Mouse (Mus musculus): ENCODE results near the gene Olfr711. TPM values are rescaled to one million over a fixed set of nuclear protein-coding genes. Genes with fewer than 3 reads are reported as not detected.

The Olfr711 gene
- not detected in 4 replicates for total RNA-seq (2023; ENCODE audit: inconsistent age)

DNA sequence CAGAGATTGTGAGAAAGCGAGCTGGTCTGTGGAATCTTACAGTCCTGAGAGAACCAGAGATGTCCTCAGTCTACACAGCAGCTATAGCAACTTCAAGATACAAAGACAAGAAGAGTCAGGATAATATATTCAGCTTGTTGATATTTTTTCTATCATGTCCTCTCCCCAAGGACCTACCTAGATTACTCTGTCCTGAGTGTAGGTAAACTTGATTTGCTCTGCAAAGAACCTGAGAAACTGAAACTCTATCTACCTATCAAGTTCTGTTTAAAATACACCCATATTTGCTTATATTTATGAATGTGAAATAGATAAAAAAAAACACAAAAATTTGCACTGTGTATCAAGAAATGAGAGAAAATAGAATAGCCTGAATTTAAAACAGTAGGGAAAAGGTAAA, at the start of gene Olfr711:
TSS of gene Olfr711 (minus strand) at position 101 of the 400 bp plus-strand sequence.

DNA sequence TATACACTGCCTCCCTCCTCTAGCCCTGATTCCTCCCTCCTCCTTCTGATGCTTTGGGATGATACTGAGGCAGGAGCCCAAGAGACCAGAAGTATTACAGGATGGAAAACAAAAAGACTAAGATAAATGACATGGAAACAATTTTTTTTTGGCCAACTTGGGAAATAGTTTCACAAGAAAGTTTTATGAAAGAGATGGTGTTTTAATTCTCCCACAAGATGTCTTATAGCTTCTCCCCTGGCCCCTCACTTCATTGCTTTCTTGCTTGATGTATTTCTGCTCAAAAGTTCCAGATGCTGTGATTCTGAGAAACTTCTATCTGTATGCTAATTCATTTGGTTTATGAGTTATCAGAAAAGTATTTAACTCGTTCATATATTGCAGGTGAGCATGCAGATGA, 30.7 kb upstream of the Olfr711 start, which contains the start of gene Olfr2:
TSS of gene Olfr2 (minus strand) at position 101 of the 400 bp plus-strand sequence.

DNA sequence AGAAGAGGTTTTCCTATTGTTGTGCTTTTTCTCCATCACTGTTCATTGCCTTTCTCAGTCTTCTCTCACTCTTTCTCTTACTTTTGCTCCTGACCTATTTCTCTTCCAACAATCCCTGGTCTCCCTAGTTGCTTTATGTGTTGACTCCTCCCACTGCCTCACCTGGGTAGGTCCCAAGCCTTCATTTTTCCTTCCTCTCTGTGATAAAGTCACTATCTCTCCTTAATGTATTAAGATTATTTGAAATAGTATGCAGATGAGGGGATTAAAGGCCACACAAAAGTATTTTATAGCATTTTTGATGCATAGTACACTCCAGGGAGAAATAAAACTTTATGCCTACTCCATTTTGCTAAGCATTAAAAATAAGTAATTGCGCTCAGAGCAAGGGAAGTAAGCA, 11.4 kb downstream of the Olfr711 start, which contains the start of gene Olfr6:
TSS of gene Olfr6 (minus strand) at position 101 of the 400 bp plus-strand sequence.

DNA sequence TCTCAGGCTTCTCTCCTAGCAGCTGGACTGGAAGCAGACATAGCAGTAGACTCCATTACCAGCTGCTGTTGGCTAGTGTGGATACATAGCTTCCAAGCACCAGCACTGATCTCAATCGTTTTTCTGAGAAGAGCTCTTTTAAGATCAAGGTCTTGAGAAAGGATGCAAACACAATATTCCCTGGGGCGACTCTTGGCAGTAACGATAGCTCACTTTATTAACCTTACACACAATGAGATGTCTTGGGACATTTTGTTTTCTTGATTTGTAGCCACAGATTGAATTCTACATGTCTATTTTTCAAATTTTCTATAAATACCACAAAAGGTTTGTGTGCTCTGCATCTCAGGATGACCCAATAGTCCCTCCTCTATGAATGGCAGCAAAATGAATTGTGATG, 27.0 kb downstream of the Olfr711 start, which contains the start of gene Olfr710:
TSS of gene Olfr710 (minus strand) at position 101 of the 400 bp plus-strand sequence.

GRCm38 (mm10) chr7:106932119-106932518, 43.1 kb downstream of the Olfr711 start, which contains the start of gene Olfr709-ps1:
Gene Olfr709-ps1, minus strand, starts transcription at chr7:106932219.

Other genes starting within 250 kb of the Olfr711 start
- not detected in 4 replicates for gene Olfr697, start 233.0 kb downstream of the Olfr711 start, total RNA-seq (2023; ENCODE audit: inconsistent age)
- not detected in 4 replicates for gene Olfr698, start 220.1 kb downstream of the Olfr711 start, total RNA-seq (2023; ENCODE audit: inconsistent age)
- not detected in 4 replicates for gene Olfr699, start 182.3 kb downstream of the Olfr711 start, total RNA-seq (2023; ENCODE audit: inconsistent age)
- not detected in 4 replicates for gene Olfr700, start 166.6 kb downstream of the Olfr711 start, total RNA-seq (2023; ENCODE audit: inconsistent age)
- gene Olfr701, start 161.3 kb downstream of the Olfr711 start, total RNA-seq (2023; ENCODE audit: inconsistent age), result not detected in 4 replicates
- not detected in 4 replicates for gene Olfr702, start 141.6 kb downstream of the Olfr711 start, total RNA-seq (2023; ENCODE audit: inconsistent age)
- gene Olfr703, start 132.1 kb downstream of the Olfr711 start, total RNA-seq (2023; ENCODE audit: inconsistent age), result not detected in 4 replicates
- not detected in 4 replicates for gene Olfr704, start 112.3 kb downstream of the Olfr711 start, total RNA-seq (2023; ENCODE audit: inconsistent age)
- not detected in 4 replicates for gene Olfr705, start 98.6 kb downstream of the Olfr711 start, total RNA-seq (2023; ENCODE audit: inconsistent age)
- gene Olfr706, start 87.3 kb downstream of the Olfr711 start, total RNA-seq (2023; ENCODE audit: inconsistent age), result not detected in 4 replicates
- gene Olfr707, start 74.2 kb downstream of the Olfr711 start, total RNA-seq (2023; ENCODE audit: inconsistent age), result not detected in 4 replicates
- gene Olfr1532-ps1, start 67.5 kb downstream of the Olfr711 start, total RNA-seq (2023; ENCODE audit: inconsistent age), result not detected in 4 replicates
- gene Olfr709-ps1, start 43.2 kb downstream of the Olfr711 start, total RNA-seq (2023; ENCODE audit: inconsistent age), result 0.12 TPM in 1 of 4 replicates, not detected in the others
- gene Olfr710, start 27.1 kb downstream of the Olfr711 start, total RNA-seq (2023; ENCODE audit: inconsistent age), result not detected in 4 replicates
- gene Olfr6, start 11.5 kb downstream of the Olfr711 start, total RNA-seq (2023; ENCODE audit: inconsistent age), result not detected in 4 replicates
- not detected in 4 replicates for gene Olfr2, start 30.6 kb upstream of the Olfr711 start, total RNA-seq (2023; ENCODE audit: inconsistent age)
- not detected in 4 replicates for gene Olfr713, start 55.7 kb upstream of the Olfr711 start, total RNA-seq (2023; ENCODE audit: inconsistent age)
- gene Olfr714, start 95.5 kb upstream of the Olfr711 start, total RNA-seq (2023; ENCODE audit: inconsistent age), result not detected in 4 replicates
- not detected in 4 replicates for gene Olfr17, start 117.8 kb upstream of the Olfr711 start, total RNA-seq (2023; ENCODE audit: inconsistent age)
- gene Olfr715b, start 134.9 kb upstream of the Olfr711 start, total RNA-seq (2023; ENCODE audit: inconsistent age), result not detected in 4 replicates
- gene Olfr715, start 155.6 kb upstream of the Olfr711 start, total RNA-seq (2023; ENCODE audit: inconsistent age), result not detected in 4 replicates
- gene Olfr716, start 162.9 kb upstream of the Olfr711 start, total RNA-seq (2023; ENCODE audit: inconsistent age), result not detected in 4 replicates
- gene Nlrp14, start 191.5 kb upstream of the Olfr711 start, total RNA-seq (2023; ENCODE audit: inconsistent age), result not detected in 4 replicates
- gene Rbmxl2, start 234.0 kb upstream of the Olfr711 start, total RNA-seq (2023; ENCODE audit: inconsistent age), result not detected in 4 replicates